Mouse (Mus musculus) kidney, embryonic 14.5 days (tissue): Measurements from ENCODE around the gene Ergic1. TPM values are rescaled to one million over a fixed set of nuclear protein-coding genes. Genes with fewer than 3 reads are reported as not detected.

Source experiments
- ATAC-seq: fragments of 200-750 bp; cut with Nextera tagmentation; 2 replicates; pipeline ENCODE4 v1.8.0; 2017; ENCODE audit warnings: moderate number of reproducible peaks, mild to moderate bottlenecking, moderate TSS enrichment, moderate library complexity; ENCODE audit not compliant: low FRiP score, low TSS enrichment
- H3K27ac ChIP-seq: fragments of 300-500 bp; sonication (generic); 2 replicates; pipeline ENCODE4 v1.5.1; 2014; ENCODE audit warnings: low read depth, mild to moderate bottlenecking, low read length, moderate library complexity, mixed read lengths
- H3K27me3 ChIP-seq: fragments of 300-500 bp; sonication (generic); 2 replicates; pipeline ENCODE4 v1.6.1; 2014; ENCODE audit warnings: mild to moderate bottlenecking, low read length; ENCODE audit not compliant: control insufficient read depth, insufficient read depth
- H3K36me3 ChIP-seq: fragments of 300-500 bp; sonication (generic); 2 replicates; pipeline ENCODE4 v1.6.1; 2014; ENCODE audit warnings: low read length, mixed read lengths; ENCODE audit not compliant: control insufficient read depth, insufficient read depth
- H3K4me1 ChIP-seq: fragments of 300-500 bp; sonication (generic); 2 replicates; pipeline ENCODE4 v1.6.1; 2014; ENCODE audit warnings: low read length, mixed read lengths; ENCODE audit not compliant: control insufficient read depth, insufficient read depth
- H3K4me2 ChIP-seq: fragments of 300-500 bp; sonication (generic); replicated peaks from 2 replicates; pipeline ENCODE4 v1.6.1; 2014; ENCODE audit warnings: low read depth, mild to moderate bottlenecking, low read length
- H3K4me3 ChIP-seq: fragments of 300-500 bp; sonication (generic); 2 replicates; pipeline ENCODE4 v1.5.1; 2014; ENCODE audit warnings: mild to moderate bottlenecking, low read length
- H3K9ac ChIP-seq: fragments of 300-500 bp; sonication (generic); 2 replicates; pipeline ENCODE4 v1.6.1; 2014; ENCODE audit warnings: low read depth, mild to moderate bottlenecking, low read length, moderate library complexity
- H3K9me3 ChIP-seq: fragments of 300-500 bp; sonication (generic); 2 replicates; pipeline ENCODE4 v1.6.1; 2016; ENCODE audit warnings: low read length; ENCODE audit not compliant: control insufficient read depth
- WGBS: fragments of 180-500 bp; shearing (Covaris S2); extraction: QIAGEN DNeasy Blood & Tissue Kit; methylation state at CpG from one replicate; pipeline ENCODE4 v1.1.7; 2014; 5-methylcytosine and 5-hydroxymethylcytosine counted together
- polyA plus RNA-seq: library from polyadenylated mRNA; unstranded; fragments of >200 nt; fragmentation: Nextera tagmentation; extraction: Ambion mirVana; gene quantifications from 2 replicates; pipeline ENCODE4 v1.2.1, GENCODE M21; 2014

Gene Ergic1
- polyA plus RNA-seq = 141 and 150 TPM in 2 replicates

DNA sequence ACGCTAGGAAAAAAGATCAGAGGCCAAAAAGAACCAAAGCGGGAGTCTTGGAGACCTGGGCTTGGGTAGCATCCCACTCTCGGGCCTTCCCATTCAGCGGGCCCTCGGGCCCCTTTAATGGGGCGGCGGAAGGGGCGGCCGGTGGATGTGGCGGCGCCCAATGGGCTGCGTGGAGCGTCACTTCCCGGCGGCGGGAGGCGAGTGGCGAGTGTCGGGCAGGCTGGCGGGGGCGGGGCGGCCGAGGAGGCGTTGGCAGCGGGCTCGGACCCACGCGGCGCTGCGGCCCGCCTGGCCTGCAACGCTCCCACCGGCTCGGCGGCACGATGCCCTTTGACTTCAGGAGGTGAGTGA is at the start of gene Ergic1:
TSS of gene Ergic1 (plus strand) at position 200 of the 351 bp plus-strand sequence.
- ATAC-seq = peak; percentile 95
- Histone ChIP-seq H3K9me3 (no peaks in the 10 kb centered on the region), H3K4me2 (peak within 1 kb of the TSS; percentile 93), H3K9ac (peak within 1 kb of the TSS; percentile 85), H3K4me1 (peaks cover 42% of the 10 kb centered on the region), H3K27me3 (no peaks in the 10 kb centered on the region), H3K4me3 (peak within 1 kb of the TSS; percentile 86), H3K27ac (peak within 1 kb of the TSS; percentile 69; the same call in 1 of the 2 replicates), H3K36me3 (peaks cover 6% of the 10 kb centered on the region; the same call in 1 of the 2 replicates)
- WGBS = 0% methylated on average over 23 of the region's 36 CpGs

DNA sequence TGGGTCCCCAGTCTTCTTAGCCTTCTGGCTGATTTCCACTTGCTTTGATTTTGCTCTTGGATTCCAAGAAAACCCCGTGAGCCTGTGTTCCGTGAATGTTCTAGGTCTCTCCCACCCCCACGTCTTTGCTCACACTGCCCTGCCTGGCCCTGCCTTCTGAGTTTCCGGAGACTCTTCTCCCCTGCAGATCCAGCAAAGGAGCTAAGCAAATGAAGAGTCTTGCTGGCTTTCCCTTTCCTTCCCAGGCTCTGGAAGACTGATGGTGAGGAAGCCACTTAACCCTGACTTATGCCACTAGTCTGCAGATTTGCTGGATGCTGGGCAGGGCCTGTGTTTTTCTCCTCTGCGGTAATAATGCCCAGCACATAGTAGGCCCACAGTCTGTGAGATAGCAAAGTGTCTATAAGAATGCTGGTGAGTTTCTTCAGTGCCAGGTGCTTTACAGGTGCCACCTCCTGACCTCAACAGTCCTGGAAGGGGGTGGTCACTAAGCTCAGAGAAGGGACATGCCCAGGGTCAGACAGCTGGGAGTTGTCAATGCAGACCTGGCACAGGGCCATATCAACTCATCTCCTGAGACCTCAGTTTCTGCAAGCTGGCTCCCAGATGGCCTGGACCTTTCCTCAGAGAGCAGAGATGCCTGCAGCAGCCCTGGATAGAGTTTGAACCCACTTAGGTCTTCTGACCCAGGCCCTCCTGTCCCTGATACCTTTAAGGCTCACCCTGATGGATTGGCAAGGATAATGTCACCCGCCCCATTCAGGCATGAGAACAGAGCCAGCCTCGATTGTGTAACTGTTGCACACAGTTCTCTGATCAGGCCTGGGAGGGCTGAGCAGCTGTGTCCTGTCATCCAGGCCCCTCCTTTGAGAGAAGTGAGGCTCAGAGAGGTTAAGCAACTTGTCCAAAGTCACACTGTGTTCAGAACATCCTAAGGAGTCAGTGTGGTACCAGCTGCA is 49.2 kb upstream of the Ergic1 start:
- 63% methylated on average over 7 of the region's 7 CpGs for WGBS
- no peak for ATAC-seq
- no peak overlapping the region for H3K4me2 ChIP-seq

GRCm38 (mm10) chr17:26512961-26513360 is 48.3 kb upstream of the Ergic1 start:
- Histone ChIP-seq H3K4me3 (no peak overlapping the region), H3K9me3 (no peaks in the 10 kb centered on the region), H3K4me2 (no peak overlapping the region), H3K4me1 (peaks cover 5% of the 10 kb centered on the region; the same call in 1 of the 2 replicates), H3K27ac (no peak overlapping the region), H3K27me3 (no peaks in the 10 kb centered on the region), H3K9ac (no peak overlapping the region), H3K36me3 (no peaks in the 10 kb centered on the region)
- ATAC-seq = no peak
- 77% methylated on average over 7 of the region's 7 CpGs for WGBS

More for the DNA sequence above, 49.2 kb upstream of the Ergic1 start:
- Histone ChIP-seq H3K9me3 (no peaks in the 10 kb centered on the region), H3K27me3 (no peaks in the 10 kb centered on the region), H3K4me3 (no peak overlapping the region), H3K9ac (no peak overlapping the region), H3K4me1 (peaks cover 5% of the 10 kb centered on the region; the same call in 1 of the 2 replicates), H3K36me3 (no peaks in the 10 kb centered on the region), H3K27ac (no peak overlapping the region)

GRCm38 (mm10) chr17:26513459-26514290 is 47.6 kb upstream of the Ergic1 start:
- ATAC-seq = no peak
- Histone ChIP-seq H3K4me1 (peaks cover 5% of the 10 kb centered on the region; the same call in 1 of the 2 replicates), H3K36me3 (no peaks in the 10 kb centered on the region), H3K27ac (no peak overlapping the region), H3K27me3 (no peaks in the 10 kb centered on the region), H3K4me2 (no peak overlapping the region), H3K9ac (no peak overlapping the region), H3K4me3 (no peak overlapping the region), H3K9me3 (no peaks in the 10 kb centered on the region)
- 82% methylated on average over 6 of the region's 6 CpGs for WGBS

- Histone ChIP-seq H3K9ac (no peak overlapping the region), H3K27me3 (no peaks in the 10 kb centered on the region), H3K4me1 (no peaks in the 10 kb centered on the region), H3K4me3 (no peak overlapping the region), H3K9me3 (no peaks in the 10 kb centered on the region), H3K36me3 (no peaks in the 10 kb centered on the region), H3K27ac (no peak overlapping the region), H3K4me2 (no peak overlapping the region)
- no peak for ATAC-seq
- 80% methylated on average over 3 of the region's 3 CpGs for WGBS
Observed at GRCm38 (mm10) chr17:26514581-26515030, 46.7 kb upstream of the Ergic1 start.

DNA sequence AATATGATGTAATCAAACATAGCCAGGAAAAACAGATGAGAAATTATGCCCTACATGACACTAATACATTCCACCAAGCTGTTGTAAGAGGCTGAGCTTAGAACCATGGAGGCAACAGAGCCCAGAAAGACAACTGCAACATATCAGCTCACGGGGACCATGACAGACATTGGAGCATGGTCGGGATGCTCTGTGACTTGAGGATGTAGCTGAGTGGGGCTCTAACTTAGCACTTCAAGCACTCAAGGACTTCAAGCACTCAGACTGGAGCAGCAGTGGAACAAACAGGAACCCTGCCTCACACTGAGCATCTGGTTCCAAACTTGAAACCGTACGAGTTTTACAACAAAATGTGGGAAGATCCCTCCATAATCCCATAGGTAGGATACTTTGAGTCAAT is 45.6 kb upstream of the Ergic1 start:
- H3K27me3 ChIP-seq = no peaks in the 10 kb centered on the region
- H3K4me1 ChIP-seq = no peaks in the 10 kb centered on the region
- H3K4me3 ChIP-seq = no peak overlapping the region
- H3K36me3 ChIP-seq = no peaks in the 10 kb centered on the region
- H3K4me2 ChIP-seq = no peak overlapping the region
- no peak for ATAC-seq
- WGBS = 86% methylated on average over 4 of the region's 4 CpGs
- H3K27ac ChIP-seq = no peak overlapping the region
- H3K9me3 ChIP-seq = no peaks in the 10 kb centered on the region
- H3K9ac ChIP-seq = no peak overlapping the region

- no peaks in the 10 kb centered on the region for H3K9me3 ChIP-seq
- H3K9ac ChIP-seq = no peak overlapping the region
- H3K27ac ChIP-seq = no peak overlapping the region
- no peak overlapping the region for H3K4me3 ChIP-seq
- no peaks in the 10 kb centered on the region for H3K36me3 ChIP-seq
- H3K4me1 ChIP-seq = no peaks in the 10 kb centered on the region
- no peak overlapping the region for H3K4me2 ChIP-seq
- H3K27me3 ChIP-seq = no peaks in the 10 kb centered on the region
- no peak for ATAC-seq
- WGBS = 87% methylated on average over 3 of the region's 3 CpGs
Observed at GRCm38 (mm10) chr17:26518306-26518705, 43.0 kb upstream of the Ergic1 start.

DNA sequence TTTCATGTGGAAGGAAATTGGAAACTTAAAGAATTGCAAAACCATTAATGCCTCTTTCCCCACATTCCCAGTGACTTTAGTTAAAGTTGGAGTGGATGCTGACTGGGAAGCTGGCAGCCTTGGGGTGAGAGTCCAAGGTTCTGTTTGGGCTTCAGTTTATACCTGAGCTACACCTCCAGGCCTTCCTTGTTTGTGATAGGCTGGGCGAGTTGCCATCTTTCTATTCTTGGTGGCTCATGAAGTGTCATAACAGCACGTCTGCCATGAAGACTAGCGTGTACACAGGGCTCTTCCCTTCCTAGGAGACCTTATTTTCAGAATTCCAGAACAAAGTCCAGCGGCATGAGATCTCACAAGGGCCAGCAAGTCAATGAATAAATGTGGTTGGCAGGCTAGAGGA is 38.6 kb upstream of the Ergic1 start:
- WGBS = 85% methylated on average over 4 of the region's 4 CpGs
- H3K4me2 ChIP-seq = no peak overlapping the region
- H3K27ac ChIP-seq = no peak overlapping the region
- no peaks in the 10 kb centered on the region for H3K4me1 ChIP-seq
- no peaks in the 10 kb centered on the region for H3K9me3 ChIP-seq
- H3K9ac ChIP-seq = no peak overlapping the region
- no peak for ATAC-seq
- H3K27me3 ChIP-seq = no peaks in the 10 kb centered on the region
- H3K4me3 ChIP-seq = no peak overlapping the region
- H3K36me3 ChIP-seq = no peaks in the 10 kb centered on the region
